In genomic region chr5:3356261-3356778, GRCm38 (mm10) we compare ENCODE assay signal across 1 mouse cellular context.
TF ChIP-seq lines count a peak whose summit lies in the region.

No protein-coding gene starts in this region.

TF ChIP-seq in CH12.LX, 34 proteins besides CTCF, POLR2A, EP300 and RAD21 (continued from another document):
- TF ChIP-seq TBP (conservative IDR thresholded peaks at IDR 0.05; ENCODE audit: low read depth, low read length) (no peak), ZMIZ1 (IDR thresholded peaks at IDR 0.05; ENCODE audit: low read depth, low read length) (no peak), HCFC1 (IDR thresholded peaks at IDR 0.05; ENCODE audit: low read depth, low read length) (no peak), JUND (conservative IDR thresholded peaks at IDR 0.05; ENCODE audit: low read depth, low read length) (peak; percentile 49; the same call in 1 of the 2 replicates)
TF ChIP-seq in CH12.LX: peak in this region for 7.
